Mouse (Mus musculus) frontal cortex, postnatal 14 days (tissue): ENCODE measurements around the gene Usp10.

Experiments
- DNase-seq, 2 experiments: peaks; one replicate each; pipeline ENCODE4 v3.0.0; 2022; ENCODE audit warnings: low spot score in 2 of 2

Gene Usp10

DNA sequence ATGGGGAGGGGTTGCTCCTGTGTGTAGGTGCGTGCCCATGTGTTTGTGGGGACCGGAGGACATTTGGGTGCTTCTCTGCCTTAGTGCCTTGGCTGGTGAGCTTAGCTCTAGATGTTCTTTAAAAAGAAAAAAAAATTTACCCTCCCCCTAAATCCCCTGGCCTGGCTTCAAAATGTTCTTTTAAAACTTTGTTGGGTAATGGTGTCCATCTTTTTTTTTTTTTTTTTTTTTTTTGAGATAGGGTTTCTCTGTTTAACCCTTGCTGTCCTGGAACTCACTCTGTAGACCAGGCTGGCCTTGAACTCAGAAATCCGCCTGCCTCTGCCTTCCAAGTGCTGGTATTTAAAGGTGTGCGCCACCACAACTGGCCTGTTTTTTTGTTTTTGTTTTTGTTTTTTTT lies 5.1 kb downstream of the Usp10 start:
- DNase-seq: no peak

- DNase-seq: no peak
These were observed 6.2 kb downstream of the Usp10 start for GRCm38 (mm10) chr8:119916237-119916892.

DNA sequence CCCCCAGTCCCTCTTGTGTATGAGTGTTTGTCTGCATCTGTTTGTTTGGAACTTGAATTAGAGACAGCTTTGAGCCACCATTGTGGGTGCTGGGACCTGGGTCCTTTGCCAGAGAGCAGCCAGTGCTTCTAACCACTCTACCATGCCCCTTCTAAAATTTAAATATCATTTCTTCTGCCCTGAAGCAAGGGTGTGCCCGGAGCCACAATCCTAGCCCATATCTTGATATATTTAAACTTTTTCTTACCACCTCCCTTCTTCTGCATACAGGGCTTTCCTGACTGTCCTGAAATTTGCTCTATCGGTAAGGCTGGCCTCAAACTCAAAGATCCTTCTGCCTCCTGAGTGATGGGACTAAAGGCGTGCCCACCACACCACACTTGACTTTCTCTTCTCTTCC lies 7.3 kb downstream of the Usp10 start:
- DNase-seq: no peak

GRCm38 (mm10) chr8:119918155-119918567 lies 8.0 kb downstream of the Usp10 start:
- no peak for DNase-seq

DNA sequence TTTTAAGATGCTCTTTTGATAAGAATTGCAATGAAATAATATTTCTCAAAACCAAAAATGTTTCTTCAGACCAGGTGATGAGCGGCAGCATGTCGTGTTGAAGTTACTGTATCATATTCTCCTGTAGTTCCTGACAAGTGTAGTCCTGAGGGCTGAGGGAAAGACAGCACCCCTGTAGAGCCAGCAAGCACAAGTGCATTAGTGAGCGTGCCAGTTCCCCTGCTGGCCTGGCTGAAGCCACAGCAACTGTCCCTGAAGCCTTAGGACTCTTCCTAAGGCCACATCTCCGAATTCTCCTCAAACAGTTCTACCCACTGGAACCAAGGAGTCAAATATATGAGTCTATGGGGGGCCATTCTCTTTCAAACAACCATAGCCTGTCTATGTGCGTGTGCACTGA lies 13.1 kb downstream of the Usp10 start:
- no peak for DNase-seq

- DNase-seq: no peak
These were observed 15.3 kb downstream of the Usp10 start for GRCm38 (mm10) chr8:119925428-119925827.

DNA sequence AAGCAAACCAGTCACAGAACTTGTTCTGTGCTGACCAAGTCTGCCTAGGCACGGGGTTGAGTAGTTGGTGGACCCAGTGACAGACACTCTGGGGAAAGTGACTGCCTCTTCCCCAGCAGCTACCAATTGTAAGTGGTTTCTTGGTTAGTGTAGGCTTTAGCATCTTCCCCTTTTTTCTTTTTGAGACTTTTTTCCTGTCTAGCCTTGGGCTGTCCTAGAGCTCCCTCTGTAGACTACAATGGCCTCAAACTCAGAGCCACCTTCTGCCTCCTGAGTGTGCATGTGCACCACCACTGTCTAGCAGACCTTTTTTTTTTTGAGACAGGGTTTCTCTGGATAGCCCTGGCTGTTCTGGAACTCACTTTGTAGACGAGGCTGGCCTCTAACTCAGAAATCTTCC lies 16.3 kb downstream of the Usp10 start:
- DNase-seq: no peak

DNA sequence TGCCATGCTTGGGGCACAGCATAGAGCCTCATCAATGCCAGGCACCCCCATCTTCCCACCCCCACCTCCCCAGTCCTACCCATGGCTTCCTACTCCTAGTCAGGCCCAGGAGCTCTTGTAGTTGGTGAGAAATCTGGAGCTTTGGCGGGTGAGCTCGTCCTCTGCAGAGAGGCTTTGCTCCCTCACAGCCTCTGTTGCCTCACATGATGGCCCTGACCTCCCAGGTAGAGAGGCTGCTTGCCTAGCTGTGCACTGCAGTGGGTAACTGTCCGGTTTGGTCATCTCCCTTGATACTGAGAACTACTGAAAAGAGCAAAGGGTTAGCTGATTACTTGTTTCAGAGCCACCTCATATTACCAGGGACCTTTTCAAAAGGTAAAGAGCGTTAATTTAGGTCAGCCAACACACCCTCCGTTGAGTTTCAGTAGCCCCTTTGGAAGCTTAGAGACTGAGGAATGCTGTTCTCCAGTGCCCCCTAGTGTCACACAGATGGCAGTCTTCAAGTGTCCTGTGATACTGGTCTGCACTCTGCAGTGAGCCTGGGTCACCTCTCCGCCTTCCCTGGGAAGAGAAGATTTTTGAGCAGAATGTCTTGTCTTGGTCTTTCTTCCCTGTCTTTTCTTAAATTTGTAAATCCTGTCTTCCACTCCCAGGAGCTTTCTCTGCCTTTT lies 17.4 kb downstream of the Usp10 start:
- DNase-seq: no peak

DNA sequence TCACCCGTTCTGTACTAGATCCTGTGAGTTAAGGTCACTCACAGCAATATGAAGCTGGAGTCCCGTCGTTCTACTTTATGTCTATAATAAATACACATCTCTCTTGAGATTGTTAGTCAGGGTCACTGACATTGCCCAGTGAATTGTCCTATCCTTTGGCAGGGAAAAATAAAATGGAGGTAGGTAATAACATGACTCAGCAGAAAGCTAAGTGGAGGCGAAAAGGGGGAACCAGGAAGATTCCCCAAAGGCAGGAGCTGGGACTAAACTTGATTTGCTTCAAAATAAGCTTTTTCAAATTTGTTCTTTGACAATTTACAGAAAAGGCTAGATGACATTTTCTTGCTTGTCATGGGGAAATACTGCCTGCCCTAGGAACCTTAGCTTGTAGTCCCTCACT lies 21.2 kb downstream of the Usp10 start:
- DNase-seq: no peak

GRCm38 (mm10) chr8:119933681-119934080 lies 23.5 kb downstream of the Usp10 start:
- DNase-seq: no peak

- no peak for DNase-seq
These were observed 25.4 kb downstream of the Usp10 start for GRCm38 (mm10) chr8:119935541-119935940.

GRCm38 (mm10) chr8:119938481-119938880 lies 28.3 kb downstream of the Usp10 start:
- DNase-seq: no peak

- no peak for DNase-seq
These were observed 29.2 kb downstream of the Usp10 start for GRCm38 (mm10) chr8:119939336-119939735.

DNA sequence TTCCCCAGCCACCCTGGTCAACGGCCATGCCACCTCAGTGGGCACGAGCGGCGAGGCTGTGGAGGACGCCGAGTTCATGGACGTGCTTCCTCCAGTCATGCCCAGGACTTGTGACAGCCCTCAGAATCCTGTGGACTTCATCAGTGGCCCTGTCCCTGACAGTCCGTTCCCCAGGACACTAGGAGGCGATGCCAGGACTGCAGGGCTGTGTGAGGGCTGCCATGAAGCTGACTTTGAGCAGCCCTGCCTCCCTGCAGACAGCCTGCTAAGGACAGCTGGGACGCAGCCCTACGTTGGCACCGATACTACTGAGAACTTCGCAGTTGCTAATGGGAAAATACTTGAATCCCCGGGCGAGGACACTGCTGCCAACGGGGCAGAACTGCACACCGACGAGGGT lies 31.3 kb downstream of the Usp10 start:
- DNase-seq: no peak

DNA sequence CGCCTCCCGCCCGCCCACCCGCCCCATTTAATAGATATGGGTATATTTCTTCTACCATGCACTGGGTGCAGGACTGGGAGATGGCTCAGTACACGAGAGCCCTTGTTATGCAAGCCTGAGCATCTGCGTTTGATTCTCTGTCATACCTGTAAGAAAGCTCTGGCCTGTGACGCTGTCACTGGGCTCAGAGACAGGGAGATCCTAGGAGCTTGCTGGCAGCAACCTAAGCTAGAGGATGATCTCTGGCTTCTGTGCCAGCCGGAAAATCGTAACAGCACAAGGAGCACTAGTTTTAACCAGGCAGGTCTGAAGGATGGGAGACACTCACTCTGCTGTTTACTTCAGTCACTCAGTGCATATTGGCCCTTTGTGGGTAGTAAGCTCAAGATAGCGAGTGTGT lies 33.5 kb downstream of the Usp10 start:
- DNase-seq: no peak

GRCm38 (mm10) chr8:119944096-119944811 lies 34.1 kb downstream of the Usp10 start:
- peak; percentile 54 to 78 for DNase-seq

DNA sequence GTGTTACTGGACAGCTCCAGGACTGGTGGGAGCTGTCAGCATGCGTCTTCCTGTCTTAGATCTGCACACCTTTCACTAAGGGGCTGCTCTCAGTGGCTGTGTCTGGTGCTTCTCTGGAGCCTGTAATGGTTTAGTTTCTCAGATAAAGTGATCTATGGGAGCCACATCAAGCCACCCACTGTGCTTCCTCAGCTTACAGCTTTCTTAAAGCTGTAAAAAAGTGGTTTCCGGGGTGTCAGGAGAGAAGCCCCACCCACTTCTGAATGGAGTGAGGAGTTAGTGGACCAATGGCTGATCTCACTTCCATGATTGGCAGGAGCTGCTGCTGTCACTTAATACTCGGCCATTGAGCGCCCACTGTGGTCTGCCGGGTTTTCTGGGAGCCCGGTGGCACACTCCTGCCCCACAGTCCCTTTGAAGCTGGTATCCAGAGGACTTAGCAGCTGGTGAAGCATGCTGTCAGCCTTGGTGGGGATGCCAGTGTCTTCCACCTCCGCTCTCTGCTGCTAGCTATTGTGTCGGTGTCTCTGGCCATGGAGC lies 36.2 kb downstream of the Usp10 start:
- DNase-seq: no peak

DNA sequence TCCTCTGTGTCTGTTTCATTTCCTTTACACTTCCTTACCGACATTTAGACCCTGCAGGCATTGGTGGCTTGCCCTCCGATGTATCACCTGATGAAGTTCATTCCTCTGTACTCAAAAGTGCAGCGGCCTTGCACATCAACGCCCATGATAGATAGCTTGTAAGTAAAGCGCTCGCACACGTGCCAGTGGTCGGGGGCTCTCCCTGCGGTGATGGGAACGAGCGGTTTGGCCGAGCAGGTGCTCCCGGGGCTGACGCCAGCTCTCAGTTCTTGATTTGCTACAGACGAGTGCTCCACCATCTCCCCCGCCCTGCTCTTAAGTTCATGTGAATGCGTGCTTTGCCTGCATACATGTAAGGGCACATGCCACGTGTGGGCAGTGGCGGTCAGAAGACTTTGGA lies 37.5 kb downstream of the Usp10 start:
- DNase-seq: no peak

- DNase-seq: no peak
These were observed 38.2 kb downstream of the Usp10 start for GRCm38 (mm10) chr8:119948340-119948739.

DNA sequence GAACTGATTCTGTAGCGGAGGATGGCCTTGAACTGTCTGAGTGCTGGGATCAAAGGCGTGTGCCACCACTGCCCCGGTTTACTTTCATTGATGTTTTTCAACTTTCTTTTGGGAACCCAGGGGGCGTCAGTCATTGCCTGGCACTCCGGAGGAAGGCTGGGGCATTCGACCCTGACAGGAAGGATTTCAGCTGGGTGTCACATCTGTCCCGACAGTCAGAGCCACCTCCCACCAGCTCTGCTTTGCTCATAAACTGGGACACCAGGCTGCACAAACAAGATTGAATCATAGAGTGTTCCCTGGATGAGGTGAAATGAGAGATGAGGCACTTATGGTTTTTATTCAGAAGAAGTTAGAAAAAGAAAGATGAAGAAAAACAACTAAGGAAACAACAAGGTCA lies 42.1 kb downstream of the Usp10 start:
- DNase-seq: no peak

GRCm38 (mm10) chr8:119952747-119953146 lies 42.6 kb downstream of the Usp10 start:
- no peak for DNase-seq

- no peak for DNase-seq
These were observed 45.2 kb downstream of the Usp10 start for GRCm38 (mm10) chr8:119955333-119955732.

GRCm38 (mm10) chr8:119958076-119958475 lies 47.9 kb downstream of the Usp10 start:
- no peak for DNase-seq
